Mouse (Mus musculus) liver, postnatal 0 days (tissue): ENCODE measurements around the gene Gpr108. TPM values are rescaled to one million over a fixed set of nuclear protein-coding genes. Genes with fewer than 3 reads are reported as not detected.

ENCODE experiments used
- ATAC-seq: fragments of 200-750 bp; cut with Nextera tagmentation; 2 replicates; pipeline ENCODE4 v1.8.0; 2017; ENCODE audit warnings: mild to moderate bottlenecking, moderate library complexity
- DNase-seq: peaks from one replicate; pipeline ENCODE4 v3.0.0-alpha.2; 2016
- H3K27ac ChIP-seq: fragments of 300-500 bp; sonication (generic); 2 replicates; pipeline ENCODE4 v1.5.1; 2014; ENCODE audit warnings: antibody characterized with exemption, moderate library complexity, mild to moderate bottlenecking, low read depth
- H3K27me3 ChIP-seq: fragments of 300-500 bp; sonication (generic); 2 replicates; pipeline ENCODE4 v1.6.1; 2014; ENCODE audit warnings: low read length, control low read depth, mixed read lengths; ENCODE audit not compliant: insufficient read depth
- H3K36me3 ChIP-seq: fragments of 300-500 bp; sonication (generic); replicated peaks from 2 replicates; pipeline ENCODE4 v1.6.1; 2014; ENCODE audit warnings: mild to moderate bottlenecking, control low read depth, low read length, moderate library complexity, mixed read lengths; ENCODE audit not compliant: insufficient read depth
- H3K4me1 ChIP-seq: fragments of 300-500 bp; sonication (generic); 2 replicates; pipeline ENCODE4 v1.6.1; 2014; ENCODE audit warnings: antibody characterized with exemption, mild to moderate bottlenecking, control low read depth; ENCODE audit not compliant: insufficient read depth
- H3K4me2 ChIP-seq: fragments of 300-500 bp; sonication (generic); 2 replicates; pipeline ENCODE4 v1.6.1; 2014; ENCODE audit warnings: low read depth, mild to moderate bottlenecking, low read length, moderate library complexity, mixed read lengths
- H3K4me3 ChIP-seq: fragments of 300-500 bp; sonication (generic); 2 replicates; pipeline ENCODE4 v1.5.1; 2014; ENCODE audit warnings: low read depth, low read length
- H3K9ac ChIP-seq: fragments of 300-500 bp; sonication (generic); replicated peaks from 2 replicates; pipeline ENCODE4 v1.6.1; 2014; ENCODE audit warnings: mild to moderate bottlenecking, moderate library complexity
- H3K9me3 ChIP-seq: fragments of 300-500 bp; sonication (generic); 2 replicates; pipeline ENCODE4 v1.6.1; 2016; ENCODE audit warnings: mild to moderate bottlenecking, control low read depth, low read length, mixed read lengths
- CTCF ChIP-seq: sonication (generic); IDR thresholded peaks from 2 replicates; pipeline ENCODE4 v1.5.1; 2016; ENCODE audit warnings: antibody characterized with exemption, low read depth
- EP300 ChIP-seq: IDR thresholded peaks from 2 replicates; pipeline ENCODE4 v1.6.1; 2016; ENCODE audit warnings: antibody characterized with exemption, low read depth, mild to moderate bottlenecking
- WGBS: fragments of 180-500 bp; shearing (Covaris S2); extraction: QIAGEN DNeasy Blood & Tissue Kit; methylation state at CpG from one replicate; pipeline ENCODE4 v1.1.7; 2014; ENCODE audit not compliant: insufficient replicate concordance; 5-methylcytosine and 5-hydroxymethylcytosine counted together
- polyA plus RNA-seq: library from polyadenylated mRNA; unstranded; fragments of >200 nt; fragmentation: Nextera tagmentation; extraction: Ambion mirVana; gene quantifications from 2 replicates; pipeline ENCODE4 v1.2.1, GENCODE M21; 2015

Gpr108 gene
- polyA plus RNA-seq, 1 experiment from 2014 or later, result 9.2 TPM

GRCm38 (mm10) chr17:57232200-57232599 is 16.0 kb downstream of the Gpr108 start:
- H3K27ac ChIP-seq, result peak overlapping the region; percentile 95

GRCm38 (mm10) chr17:57231321-57231771 is 16.9 kb downstream of the Gpr108 start:
- ATAC-seq (no peak), DNase-seq (no peak)
- Histone ChIP-seq H3K27ac (peak overlapping the region; percentile 95), H3K4me3 (no peak overlapping the region), H3K4me1 (peaks cover 35% of the 10 kb centered on the region), H3K4me2 (peak overlapping the region; percentile 42), H3K27me3 (no peaks in the 10 kb centered on the region), H3K9me3 (no peaks in the 10 kb centered on the region), H3K9ac (no peak overlapping the region), H3K36me3 (peaks cover 18% of the 10 kb centered on the region)
- TF ChIP-seq CTCF, result no peak
- TF ChIP-seq EP300, result no peak

More at GRCm38 (mm10) chr17:57232200-57232599, 16.0 kb downstream of the Gpr108 start:
- peak overlapping the region; percentile 10; the same call in 1 of the 2 replicates for H3K4me2 ChIP-seq
- ATAC-seq, result no peak
- no peak for DNase-seq
- H3K36me3 ChIP-seq, result peaks cover 21% of the 10 kb centered on the region
- peaks cover 35% of the 10 kb centered on the region for H3K4me1 ChIP-seq
- H3K9me3 ChIP-seq, result no peaks in the 10 kb centered on the region
- H3K27me3 ChIP-seq, result no peaks in the 10 kb centered on the region
- H3K4me3 ChIP-seq, result no peak overlapping the region
- WGBS, result 73% methylated on average over 1 of the region's 1 CpGs
- H3K9ac ChIP-seq, result no peak overlapping the region
- no peak for TF ChIP-seq CTCF

GRCm38 (mm10) chr17:57230728-57231125 is 17.5 kb downstream of the Gpr108 start:
- DNase-seq (peak; percentile 70), ATAC-seq (peak; percentile 21)
- Histone ChIP-seq H3K36me3 (peaks cover 14% of the 10 kb centered on the region), H3K4me3 (no peak overlapping the region), H3K27me3 (no peaks in the 10 kb centered on the region), H3K9me3 (no peaks in the 10 kb centered on the region), H3K4me2 (peak overlapping the region; percentile 42), H3K4me1 (peaks cover 35% of the 10 kb centered on the region), H3K27ac (peak overlapping the region; percentile 95), H3K9ac (no peak overlapping the region)
- TF ChIP-seq EP300 (no peak), CTCF (no peak)
- 26% methylated on average over 6 of the region's 6 CpGs for WGBS

- Histone ChIP-seq H3K27me3 (no peaks in the 10 kb centered on the region), H3K9ac (no peak overlapping the region), H3K9me3 (no peaks in the 10 kb centered on the region), H3K4me2 (peak overlapping the region; percentile 42), H3K4me1 (peaks cover 37% of the 10 kb centered on the region), H3K4me3 (no peak overlapping the region), H3K27ac (peak overlapping the region; percentile 95), H3K36me3 (peaks cover 14% of the 10 kb centered on the region)
- DNase-seq, result no peak
- TF ChIP-seq EP300, result no peak
- TF ChIP-seq CTCF, result no peak
- 46% methylated on average over 15 of the region's 15 CpGs for WGBS
- no peak for ATAC-seq
These were observed 18.2 kb downstream of the Gpr108 start for GRCm38 (mm10) chr17:57229851-57230727.

- H3K4me3 ChIP-seq, result no peak overlapping the region
- peak overlapping the region; percentile 95 for H3K27ac ChIP-seq
- H3K36me3 ChIP-seq, result peaks cover 19% of the 10 kb centered on the region
- DNase-seq (no peak), ATAC-seq (no peak)
- peak overlapping the region; percentile 24; the same call in 1 of the 2 replicates for H3K4me2 ChIP-seq
- WGBS, result 66% methylated on average over 3 of the region's 3 CpGs
- no peak overlapping the region for H3K9ac ChIP-seq
- no peaks in the 10 kb centered on the region for H3K27me3 ChIP-seq
- peaks cover 40% of the 10 kb centered on the region for H3K4me1 ChIP-seq
- no peaks in the 10 kb centered on the region for H3K9me3 ChIP-seq
- TF ChIP-seq CTCF (no peak), EP300 (no peak)
These were observed 19.4 kb downstream of the Gpr108 start for GRCm38 (mm10) chr17:57228873-57229272.

GRCm38 (mm10) chr17:57228014-57228413 is 20.2 kb downstream of the Gpr108 start, which contains the start of gene C3:
C3 (minus strand) TSS chr17:57228136.
- peak; percentile 84 for ATAC-seq
- H3K27me3 ChIP-seq, result no peaks in the 10 kb centered on the region
- 56% methylated on average over 3 of the region's 3 CpGs for WGBS
- peak within 1 kb of the TSS; percentile 64 for H3K9ac ChIP-seq
- peak within 1 kb of the TSS; percentile 56 for H3K4me3 ChIP-seq
- H3K27ac ChIP-seq, result peak within 1 kb of the TSS; percentile 95
- peaks cover 43% of the 10 kb centered on the region for H3K4me1 ChIP-seq
- H3K36me3 ChIP-seq, result peaks cover 26% of the 10 kb centered on the region
- H3K9me3 ChIP-seq, result no peaks in the 10 kb centered on the region
- peak within 1 kb of the TSS; percentile 65 for H3K4me2 ChIP-seq
- DNase-seq, result peak; percentile 72
- TF ChIP-seq EP300, result peak; percentile 84
- TF ChIP-seq CTCF, result no peak
